24 mouse cellular contexts compared by ENCODE assay signal in the genomic region with DNA sequence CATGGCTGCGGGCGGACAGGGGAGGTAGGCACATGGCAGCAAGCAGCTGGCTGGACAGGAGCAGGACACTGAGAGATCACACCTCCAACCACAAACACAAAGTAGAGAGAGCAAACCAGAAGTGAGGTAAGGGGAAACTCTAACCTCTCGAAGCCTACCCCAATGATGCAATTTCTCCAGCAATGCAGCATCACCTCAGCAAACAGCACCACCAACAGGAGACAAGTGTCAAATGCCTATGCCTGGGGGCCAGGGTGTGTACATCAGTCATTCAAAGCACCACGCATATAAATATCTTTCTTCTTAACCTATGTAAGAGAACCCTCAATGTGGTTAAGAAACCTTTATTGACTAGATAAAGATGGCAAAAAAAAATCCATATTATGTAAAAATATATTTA.
DNase-seq lines count a peak whose midpoint lies in the region; ATAC-seq and TF ChIP-seq lines count a peak whose summit lies in the region.
"Had no signal": no experiment of that assay in that cellular context is flagged by ENCODE, and none has a peak within 500 bp of the region (broad histone marks: within the 10 kb centered on the region; RNA-seq: fewer than 3 reads in every experiment).

No protein-coding gene starts in this region.

- no peak overlapping the region for H3K27ac ChIP-seq in forebrain, postnatal 0 days (ENCODE audit: low read depth, low read length)
- H3K27ac ChIP-seq in forebrain, embryonic 15.5 days (replicated peaks): no peak overlapping the region
- no peak overlapping the region for H3K27ac ChIP-seq in liver, postnatal 0 days (ENCODE audit: low read depth)
- H3K27ac ChIP-seq in liver, embryonic 12.5 days: no peak overlapping the region
- H3K27ac ChIP-seq: embryonic facial prominence, embryonic 12.5 days; forebrain, embryonic 13.5 days; midbrain, embryonic 10.5 days had no signal

- TF ChIP-seq POLR2A in brain, embryonic 14.5 days (IDR thresholded peaks at IDR 0.05; ENCODE audit: borderline replicate concordance, extremely low read depth, insufficient read depth, insufficient read length, poor library complexity, severe bottlenecking): no peak

- no peak for DNase-seq in forebrain, postnatal 0 days
- no peak for DNase-seq in liver, postnatal 0 days
- DNase-seq in brain, embryonic 14.5 days (ENCODE audit: low read depth): no peak
- no peak for DNase-seq in yolk sac, embryonic 10.5 days (ENCODE audit: low spot score)
- DNase-seq in adrenal gland, adult (ENCODE audit: inconsistent age in 2 of 2, low spot score in 1 of 2): no peak
- DNase-seq: adrenal gland, postnatal 25 days; cerebellum, adult 11-12 months; gastrocnemius, postnatal 36 days; heart, postnatal 10 days; kidney, adult 8-10 months; kidney, postnatal 25 days; layer of hippocampus, adult 9-11 months; lung, adult 18-20 months; lung, postnatal 36 days; thymus, postnatal 25 days had no signal

- TF ChIP-seq CTCF in forebrain, postnatal 0 days (IDR thresholded peaks at IDR 0.05; ENCODE audit: low read depth): peak; percentile 28
- 0 out of 2 replicates have a peak, but pooled peaks have one; percentile 21 for TF ChIP-seq CTCF in liver, postnatal 0 days (IDR thresholded peaks at IDR 0.05; ENCODE audit: low read depth)
- 0 out of 2 replicates have a peak, but pooled peaks have one; percentile 9 for TF ChIP-seq CTCF in brain, embryonic 14.5 days (IDR thresholded peaks at IDR 0.05; ENCODE audit: borderline replicate concordance, extremely low read depth, insufficient read depth, insufficient read length)

- H3K4me2 ChIP-seq in forebrain, postnatal 0 days (ENCODE audit: low read depth): no peak overlapping the region
- H3K4me2 ChIP-seq in forebrain, embryonic 15.5 days (replicated peaks): no peak overlapping the region
- no peak overlapping the region for H3K4me2 ChIP-seq in liver, postnatal 0 days (ENCODE audit: low read depth, low read length)
- H3K4me2 ChIP-seq in liver, embryonic 12.5 days: no peak overlapping the region
- H3K4me2 ChIP-seq: embryonic facial prominence, embryonic 12.5 days; forebrain, embryonic 13.5 days; heart, embryonic 11.5 days had no signal

- no peaks in the 10 kb centered on the region for H3K36me3 ChIP-seq in forebrain, postnatal 0 days (ENCODE audit: insufficient read depth)
- H3K36me3 ChIP-seq in forebrain, embryonic 15.5 days: no peaks in the 10 kb centered on the region
- H3K36me3 ChIP-seq in liver, postnatal 0 days (replicated peaks; ENCODE audit: insufficient read depth, low read length): no peaks in the 10 kb centered on the region
- H3K36me3 ChIP-seq in liver, embryonic 12.5 days: no peaks in the 10 kb centered on the region
- H3K36me3 ChIP-seq: embryonic facial prominence, embryonic 12.5 days; midbrain, embryonic 10.5 days had no signal

- no peak for ATAC-seq in forebrain, postnatal 0 days
- no peak for ATAC-seq in forebrain, embryonic 15.5 days (replicated peaks)
- no peak for ATAC-seq in liver, postnatal 0 days
- ATAC-seq in liver, embryonic 12.5 days: no peak
- ATAC-seq: forebrain, embryonic 13.5 days; inflammation-experienced regulatory T-cells, adult 6 months; Patski had no signal

- H3K4me1 ChIP-seq in forebrain, postnatal 0 days (ENCODE audit: insufficient read depth): no peaks in the 10 kb centered on the region
- no peaks in the 10 kb centered on the region for H3K4me1 ChIP-seq in forebrain, embryonic 15.5 days
- H3K4me1 ChIP-seq in liver, postnatal 0 days (ENCODE audit: insufficient read depth): no peaks in the 10 kb centered on the region
- no peaks in the 10 kb centered on the region for H3K4me1 ChIP-seq in liver, embryonic 12.5 days
- H3K4me1 ChIP-seq: embryonic facial prominence, embryonic 12.5 days; forebrain, embryonic 13.5 days; midbrain, embryonic 10.5 days had no signal

- H3K9me3 ChIP-seq in forebrain, postnatal 0 days (ENCODE audit: low read length): no peaks in the 10 kb centered on the region
- no peaks in the 10 kb centered on the region for H3K9me3 ChIP-seq in forebrain, embryonic 15.5 days
- no peaks in the 10 kb centered on the region for H3K9me3 ChIP-seq in liver, postnatal 0 days (ENCODE audit: low read length)
- H3K9me3 ChIP-seq in liver, embryonic 12.5 days (replicated peaks): no peaks in the 10 kb centered on the region
- H3K9me3 ChIP-seq: embryonic facial prominence, embryonic 12.5 days; forebrain, embryonic 13.5 days; midbrain, embryonic 10.5 days had no signal

- WGBS in forebrain, postnatal 0 days: 88% methylated on average over 4 of the region's 4 CpGs
- WGBS in forebrain, embryonic 15.5 days: 88% methylated on average over 4 of the region's 4 CpGs
- WGBS in liver, postnatal 0 days (ENCODE audit: insufficient replicate concordance): 70% methylated on average over 4 of the region's 4 CpGs
- 56% methylated on average over 4 of the region's 4 CpGs for WGBS in liver, embryonic 12.5 days (ENCODE audit: insufficient replicate concordance)

- no peak overlapping the region for H3K9ac ChIP-seq in forebrain, postnatal 0 days
- H3K9ac ChIP-seq in forebrain, embryonic 15.5 days (replicated peaks): no peak overlapping the region
- H3K9ac ChIP-seq in liver, postnatal 0 days (replicated peaks): no peak overlapping the region
- H3K9ac ChIP-seq in liver, embryonic 12.5 days: no peak overlapping the region
- H3K9ac ChIP-seq: embryonic facial prominence, embryonic 12.5 days; forebrain, embryonic 13.5 days had no signal

- no peak overlapping the region for H3K4me3 ChIP-seq in forebrain, postnatal 0 days (ENCODE audit: low read depth, low read length)
- no peak overlapping the region for H3K4me3 ChIP-seq in forebrain, embryonic 15.5 days
- no peak overlapping the region for H3K4me3 ChIP-seq in liver, postnatal 0 days (ENCODE audit: low read depth, low read length)
- no peak overlapping the region for H3K4me3 ChIP-seq in liver, embryonic 12.5 days
- H3K4me3 ChIP-seq: embryonic facial prominence, embryonic 12.5 days; erythroblast, embryonic 14.5 days; forebrain, embryonic 13.5 days; midbrain, embryonic 10.5 days had no signal

- no peaks in the 10 kb centered on the region for H3K27me3 ChIP-seq in forebrain, postnatal 0 days (ENCODE audit: insufficient read depth, low read length)
- H3K27me3 ChIP-seq in forebrain, embryonic 15.5 days: no peaks in the 10 kb centered on the region
- no peaks in the 10 kb centered on the region for H3K27me3 ChIP-seq in liver, postnatal 0 days (ENCODE audit: insufficient read depth, low read length)
- H3K27me3 ChIP-seq in liver, embryonic 12.5 days (replicated peaks): no peaks in the 10 kb centered on the region
- H3K27me3 ChIP-seq: embryonic facial prominence, embryonic 12.5 days; forebrain, embryonic 13.5 days; Patski had no signal

- TF ChIP-seq EP300 in liver, postnatal 0 days (IDR thresholded peaks at IDR 0.05; ENCODE audit: low read depth): no peak
